Mouse (Mus musculus): Measurements from ENCODE around the gene D7Ertd443e. TPM values are rescaled to one million over a fixed set of nuclear protein-coding genes. Genes with fewer than 3 reads are reported as not detected.
A peak's percentile ranks its signal among the peaks of the same experiment; 100 is the strongest.

The D7Ertd443e gene
- polyA plus RNA-seq, 1 experiment from 2014 or later, result not detected

DNA sequence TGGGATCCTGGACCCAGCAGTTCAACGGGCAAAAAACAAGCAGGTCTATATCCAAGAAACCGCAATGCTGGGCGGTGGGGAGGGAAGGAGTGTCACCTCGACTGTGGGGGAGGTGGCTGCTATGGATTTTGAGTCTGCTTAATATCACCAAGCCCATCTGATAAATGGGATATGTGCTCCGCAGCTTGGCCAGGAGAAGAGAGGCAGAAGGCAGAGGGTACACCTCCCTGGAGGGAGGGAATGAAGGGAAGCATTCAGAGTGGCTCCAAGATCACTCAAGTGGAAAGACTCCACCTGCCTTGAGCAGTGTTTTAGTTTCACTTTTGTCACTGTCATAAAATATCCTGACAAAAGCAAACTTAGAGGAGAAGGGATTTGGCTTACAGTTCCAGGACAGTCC lies 112.5 kb downstream of the D7Ertd443e start:
- no peaks in the 10 kb centered on the region for H3K36me3 ChIP-seq

DNA sequence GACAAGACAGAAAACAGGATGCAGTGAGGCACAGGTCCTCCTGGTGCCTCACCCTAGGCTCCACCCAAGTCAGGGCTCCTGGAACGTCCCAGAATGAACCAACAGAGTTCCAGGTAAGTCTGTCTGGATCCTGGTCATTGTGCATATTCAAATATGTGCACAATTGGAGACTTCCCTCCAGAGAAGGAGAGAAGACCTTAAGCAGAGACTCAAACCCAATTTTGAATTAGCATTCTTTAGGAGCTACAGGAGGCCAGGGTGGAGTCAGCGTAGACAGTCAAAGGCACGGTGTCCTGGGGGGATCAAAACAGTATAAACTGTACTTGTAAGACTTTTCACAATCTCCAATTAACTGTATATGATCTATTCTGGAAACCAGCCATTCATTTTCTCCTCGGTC lies 113.0 kb downstream of the D7Ertd443e start:
- no peak overlapping the region for H3K4me3 ChIP-seq
- H3K9ac ChIP-seq (replicated peaks), result no peak overlapping the region
- H3K9me3 ChIP-seq, result no peaks in the 10 kb centered on the region
- no peak overlapping the region for H3K4me2 ChIP-seq (replicated peaks)
- no peaks in the 10 kb centered on the region for H3K36me3 ChIP-seq
- no peaks in the 10 kb centered on the region for H3K27me3 ChIP-seq
- 74% methylated on average over 4 of the region's 4 CpGs for WGBS
- no peak overlapping the region for H3K27ac ChIP-seq (replicated peaks)
- ATAC-seq (ENCODE audit: low FRiP score, low read depth), result no peak
- no peaks in the 10 kb centered on the region for H3K4me1 ChIP-seq

More for the DNA sequence above, 112.5 kb downstream of the D7Ertd443e start:
- no peak for ATAC-seq (ENCODE audit: low FRiP score, low read depth)
- H3K9ac ChIP-seq (replicated peaks), result no peak overlapping the region
- H3K9me3 ChIP-seq, result no peaks in the 10 kb centered on the region
- H3K4me3 ChIP-seq, result no peak overlapping the region
- H3K27ac ChIP-seq (replicated peaks), result no peak overlapping the region
- H3K4me1 ChIP-seq, result no peaks in the 10 kb centered on the region
- 79% methylated on average over 5 of the region's 5 CpGs for WGBS
- H3K4me2 ChIP-seq (replicated peaks), result no peak overlapping the region
- no peaks in the 10 kb centered on the region for H3K27me3 ChIP-seq

DNA sequence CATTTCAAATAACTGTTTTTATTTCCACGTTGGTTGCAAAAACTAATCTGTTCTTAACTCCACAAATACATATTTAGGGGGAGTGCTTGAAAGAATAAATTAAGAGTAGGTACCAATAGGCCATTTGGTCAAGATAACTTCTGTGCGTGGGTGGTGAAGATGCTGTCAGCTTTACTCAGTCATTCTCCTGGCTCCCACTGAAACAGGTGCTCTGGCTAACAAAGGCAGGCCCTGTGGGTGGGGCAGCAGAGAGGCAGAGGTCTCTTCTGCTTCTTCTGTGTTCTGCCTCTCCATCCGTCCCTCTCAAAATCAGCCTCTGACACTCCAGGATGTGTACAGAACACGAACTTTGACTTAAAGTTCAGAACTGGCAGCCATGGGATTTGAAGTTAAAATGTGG lies 119.7 kb downstream of the D7Ertd443e start:
- Histone ChIP-seq H3K9me3 (no peaks in the 10 kb centered on the region), H3K36me3 (no peaks in the 10 kb centered on the region), H3K4me1 (no peaks in the 10 kb centered on the region), H3K4me2 (replicated peaks) (no peak overlapping the region), H3K4me3 (no peak overlapping the region), H3K27me3 (no peaks in the 10 kb centered on the region), H3K9ac (replicated peaks) (no peak overlapping the region), H3K27ac (replicated peaks) (no peak overlapping the region)
- no peak for ATAC-seq (ENCODE audit: low FRiP score, low read depth)
- WGBS, result 77% methylated on average over 4 of the region's 4 CpGs

GRCm38 (mm10) chr7:134263146-134263906 lies 122.1 kb downstream of the D7Ertd443e start:
- no peak overlapping the region for H3K4me3 ChIP-seq
- ATAC-seq (ENCODE audit: low FRiP score, low read depth), result peak; percentile 52; the same call in 1 of the 2 replicates
- H3K27ac ChIP-seq (replicated peaks), result no peak overlapping the region
- no peaks in the 10 kb centered on the region for H3K4me1 ChIP-seq
- WGBS, result 37% methylated on average over 4 of the region's 4 CpGs
- H3K27me3 ChIP-seq, result no peaks in the 10 kb centered on the region
- no peaks in the 10 kb centered on the region for H3K9me3 ChIP-seq
- no peak overlapping the region for H3K4me2 ChIP-seq (replicated peaks)
- no peak overlapping the region for H3K9ac ChIP-seq (replicated peaks)
- H3K36me3 ChIP-seq, result no peaks in the 10 kb centered on the region

DNA sequence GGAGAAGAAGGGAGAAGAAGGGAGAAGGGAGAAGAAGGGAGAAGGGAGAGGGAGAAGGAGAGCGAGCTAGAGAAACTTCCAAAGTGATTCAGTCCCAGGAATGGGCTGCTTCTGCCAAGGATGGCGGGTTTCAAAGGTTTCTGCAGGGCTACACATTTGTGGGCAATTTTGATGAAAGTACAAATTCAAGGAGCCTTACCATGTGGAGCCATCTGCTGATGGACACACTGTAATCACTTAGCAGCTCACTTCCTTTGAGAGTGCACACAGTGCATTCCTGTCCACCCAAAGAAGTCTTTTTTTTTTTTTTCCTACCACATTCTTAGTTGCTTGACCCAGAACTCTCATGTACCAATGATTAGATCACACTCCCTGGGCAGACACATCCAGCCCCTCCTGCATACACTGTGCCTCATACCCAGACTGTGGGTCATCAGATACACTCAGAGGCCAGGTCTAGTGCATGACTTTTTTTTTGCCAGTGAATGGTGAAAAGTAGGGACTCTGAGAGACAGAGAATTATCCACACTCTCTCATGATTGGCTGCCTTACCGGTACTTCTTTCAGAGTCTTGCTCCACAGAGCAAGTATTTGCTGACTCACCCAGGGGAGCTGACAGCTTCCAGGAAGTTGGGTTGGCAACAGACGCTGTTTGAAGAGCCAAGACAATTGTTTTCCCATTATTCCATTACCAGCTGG lies 124.3 kb downstream of the D7Ertd443e start:
- no peaks in the 10 kb centered on the region for H3K36me3 ChIP-seq
- no peaks in the 10 kb centered on the region for H3K27me3 ChIP-seq
- H3K4me3 ChIP-seq, result no peak overlapping the region
- no peak overlapping the region for H3K27ac ChIP-seq (replicated peaks)
- no peak for ATAC-seq (ENCODE audit: low FRiP score, low read depth)
- no peaks in the 10 kb centered on the region for H3K9me3 ChIP-seq
- no peak overlapping the region for H3K4me2 ChIP-seq (replicated peaks)
- H3K4me1 ChIP-seq, result no peaks in the 10 kb centered on the region
- WGBS, result 65% methylated on average over 4 of the region's 4 CpGs
- H3K9ac ChIP-seq (replicated peaks), result no peak overlapping the region

DNA sequence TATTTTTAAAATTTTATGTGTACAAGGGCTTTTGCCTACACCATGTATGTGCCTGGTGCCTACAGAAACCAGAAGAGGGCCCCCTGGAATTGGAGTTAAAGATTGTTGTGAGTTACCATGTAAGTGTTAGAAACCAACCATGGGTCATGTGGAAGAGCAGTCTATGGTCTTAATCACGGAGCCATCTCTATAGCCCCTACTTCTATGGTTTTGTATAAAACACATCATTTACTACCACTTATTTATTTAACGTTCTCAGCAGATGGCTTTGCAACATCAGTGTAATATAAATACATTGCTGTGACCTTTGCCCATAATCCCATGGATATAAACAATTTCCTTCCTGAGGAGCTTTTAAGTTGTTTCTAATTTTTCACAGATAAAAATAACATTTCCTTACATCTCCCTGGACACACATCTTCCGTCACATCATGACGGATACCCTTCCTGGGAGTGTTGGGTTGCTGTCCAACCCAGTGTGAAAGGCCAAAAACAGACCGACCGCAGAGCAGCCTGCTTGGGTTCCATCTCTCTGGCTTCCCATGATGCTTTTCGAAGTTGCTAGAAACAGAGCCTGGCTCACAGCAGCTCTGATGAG lies 135.1 kb downstream of the D7Ertd443e start:
- Histone ChIP-seq H3K27me3 (no peaks in the 10 kb centered on the region; the same call in 1 of the 2 replicates), H3K27ac (replicated peaks) (no peak overlapping the region), H3K36me3 (no peaks in the 10 kb centered on the region), H3K4me2 (replicated peaks) (no peak overlapping the region), H3K4me3 (no peak overlapping the region), H3K4me1 (peaks cover 6% of the 10 kb centered on the region; the same call in 1 of the 2 replicates), H3K9ac (replicated peaks) (no peak overlapping the region), H3K9me3 (no peaks in the 10 kb centered on the region)
- ATAC-seq (ENCODE audit: low FRiP score, low read depth), result no peak
- 86% methylated on average over 7 of the region's 7 CpGs for WGBS

DNA sequence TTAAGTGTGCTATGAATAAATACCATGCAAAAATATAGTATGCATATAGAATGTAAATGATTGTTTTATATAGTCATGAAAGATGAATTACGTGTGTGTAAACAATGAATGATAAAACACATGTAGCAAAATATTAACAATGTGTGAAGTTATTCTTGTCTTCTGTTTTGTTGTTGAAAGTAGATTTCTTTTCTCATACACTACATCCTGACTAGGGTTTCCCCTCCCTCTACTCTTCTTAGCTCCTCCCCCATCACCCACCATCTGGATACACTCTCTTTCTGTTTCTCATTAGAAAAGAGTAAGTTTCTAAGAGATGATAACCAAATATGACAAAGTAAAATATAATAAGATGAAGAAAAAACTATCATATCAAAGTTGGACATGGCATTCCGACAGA lies 137.4 kb downstream of the D7Ertd443e start:
- 93% methylated on average over 2 of the region's 2 CpGs for WGBS
- H3K4me2 ChIP-seq (replicated peaks), result no peak overlapping the region
- H3K36me3 ChIP-seq, result no peaks in the 10 kb centered on the region
- H3K27me3 ChIP-seq, result no peaks in the 10 kb centered on the region; the same call in 1 of the 2 replicates
- no peak for ATAC-seq (ENCODE audit: low FRiP score, low read depth)
- H3K27ac ChIP-seq (replicated peaks), result no peak overlapping the region
- no peak overlapping the region for H3K9ac ChIP-seq (replicated peaks)
- no peaks in the 10 kb centered on the region for H3K9me3 ChIP-seq
- peaks cover 6% of the 10 kb centered on the region; the same call in 1 of the 2 replicates for H3K4me1 ChIP-seq
- no peak overlapping the region for H3K4me3 ChIP-seq

DNA sequence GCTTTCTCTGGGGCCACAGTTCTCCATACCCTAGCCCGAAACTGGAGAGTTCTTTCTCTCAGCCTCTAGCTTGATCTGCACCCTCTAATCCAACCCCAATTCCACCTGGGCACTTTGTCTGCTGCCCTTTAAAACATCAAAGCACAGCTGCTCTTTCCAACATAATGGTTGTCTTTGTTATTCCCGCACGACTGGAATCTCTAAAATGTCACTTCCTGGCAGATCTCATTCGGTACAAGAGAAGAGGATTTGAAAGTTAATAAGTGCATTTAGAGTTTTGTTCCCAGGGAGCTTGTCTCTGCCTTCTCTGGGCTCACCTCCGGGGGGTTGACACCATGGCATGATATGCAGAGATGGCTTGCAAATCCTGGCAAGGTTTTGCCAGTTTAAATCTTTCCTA lies 138.8 kb downstream of the D7Ertd443e start:
- H3K9me3 ChIP-seq, result no peaks in the 10 kb centered on the region
- H3K36me3 ChIP-seq, result no peaks in the 10 kb centered on the region
- H3K4me1 ChIP-seq, result peaks cover 6% of the 10 kb centered on the region; the same call in 1 of the 2 replicates
- no peak overlapping the region for H3K27ac ChIP-seq (replicated peaks)
- H3K4me3 ChIP-seq, result no peak overlapping the region
- 22% methylated on average over 5 of the region's 5 CpGs for WGBS
- ATAC-seq (ENCODE audit: low FRiP score, low read depth), result no peak
- H3K27me3 ChIP-seq, result no peaks in the 10 kb centered on the region; the same call in 1 of the 2 replicates
- H3K9ac ChIP-seq (replicated peaks), result no peak overlapping the region
- no peak overlapping the region for H3K4me2 ChIP-seq (replicated peaks)

GRCm38 (mm10) chr7:134242773-134243172 lies 142.7 kb downstream of the D7Ertd443e start:
- no peak overlapping the region for H3K9ac ChIP-seq (replicated peaks)
- ATAC-seq (ENCODE audit: low FRiP score, low read depth), result no peak
- WGBS, result 92% methylated on average over 1 of the region's 1 CpGs
- no peaks in the 10 kb centered on the region for H3K9me3 ChIP-seq
- peaks cover 6% of the 10 kb centered on the region; the same call in 1 of the 2 replicates for H3K4me1 ChIP-seq
- H3K27ac ChIP-seq (replicated peaks), result no peak overlapping the region
- no peaks in the 10 kb centered on the region; the same call in 1 of the 2 replicates for H3K27me3 ChIP-seq
- H3K4me2 ChIP-seq (replicated peaks), result no peak overlapping the region
- no peak overlapping the region for H3K4me3 ChIP-seq
- H3K36me3 ChIP-seq, result no peaks in the 10 kb centered on the region

DNA sequence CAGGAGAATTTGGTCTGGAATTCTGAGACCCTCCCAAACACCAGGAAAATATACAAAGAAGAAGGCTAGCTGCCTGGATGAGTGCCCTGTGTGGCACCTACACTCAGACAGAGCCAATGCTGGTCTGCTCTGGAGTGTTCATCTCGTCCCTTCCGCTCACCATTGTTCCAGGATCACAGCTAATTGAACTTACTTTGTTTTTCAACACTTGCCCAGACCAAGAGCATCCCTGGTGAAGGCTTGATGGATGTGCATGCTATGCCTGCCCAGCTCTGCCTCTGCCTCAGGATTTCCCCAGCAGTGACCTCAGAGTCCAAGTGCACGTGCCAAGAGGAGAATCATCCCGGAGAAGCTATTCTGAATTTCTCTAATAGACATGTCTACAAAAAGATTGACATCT lies 144.2 kb downstream of the D7Ertd443e start:
- ATAC-seq (ENCODE audit: low FRiP score, low read depth), result no peak
- H3K9ac ChIP-seq (replicated peaks), result no peak overlapping the region
- no peak overlapping the region for H3K4me2 ChIP-seq (replicated peaks)
- H3K36me3 ChIP-seq, result no peaks in the 10 kb centered on the region
- WGBS, result 92% methylated on average over 4 of the region's 4 CpGs
- H3K9me3 ChIP-seq, result no peaks in the 10 kb centered on the region
- peaks cover under 1% of the 10 kb centered on the region; the same call in 1 of the 2 replicates for H3K4me1 ChIP-seq
- no peak overlapping the region for H3K4me3 ChIP-seq
- H3K27me3 ChIP-seq, result no peaks in the 10 kb centered on the region
- no peak overlapping the region for H3K27ac ChIP-seq (replicated peaks)

DNA sequence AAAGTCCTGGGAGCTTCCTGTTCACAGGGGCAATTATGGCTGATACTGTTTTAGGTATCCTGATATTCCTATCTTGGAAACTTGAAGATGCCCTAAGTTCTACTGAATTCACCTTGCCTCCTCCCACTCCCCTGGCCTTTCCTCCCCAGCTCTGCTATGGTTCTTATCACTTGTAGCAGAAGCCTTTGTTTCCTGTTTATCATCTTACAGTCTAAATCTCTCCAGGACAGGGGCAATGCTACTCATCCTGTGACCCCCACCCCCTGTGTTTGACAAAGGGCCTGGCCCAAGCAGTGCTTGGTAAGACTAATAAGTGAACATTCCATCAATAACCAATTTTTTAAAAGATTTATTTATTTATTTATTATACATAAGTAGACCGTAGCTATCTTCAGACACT lies 144.9 kb downstream of the D7Ertd443e start:
- no peaks in the 10 kb centered on the region for H3K9me3 ChIP-seq
- H3K4me3 ChIP-seq, result no peak overlapping the region
- H3K4me2 ChIP-seq (replicated peaks), result no peak overlapping the region
- H3K27ac ChIP-seq (replicated peaks), result no peak overlapping the region
- no peak for ATAC-seq (ENCODE audit: low FRiP score, low read depth)
- 86% methylated on average over 1 of the region's 1 CpGs for WGBS
- H3K4me1 ChIP-seq, result no peaks in the 10 kb centered on the region
- no peaks in the 10 kb centered on the region for H3K27me3 ChIP-seq
- H3K36me3 ChIP-seq, result no peaks in the 10 kb centered on the region
- H3K9ac ChIP-seq (replicated peaks), result no peak overlapping the region

- 97% methylated on average over 3 of the region's 3 CpGs for WGBS
- H3K27me3 ChIP-seq, result no peaks in the 10 kb centered on the region; the same call in 1 of the 2 replicates
- no peaks in the 10 kb centered on the region for H3K9me3 ChIP-seq
- no peak overlapping the region for H3K4me2 ChIP-seq (replicated peaks)
- no peaks in the 10 kb centered on the region for H3K4me1 ChIP-seq
- no peaks in the 10 kb centered on the region for H3K36me3 ChIP-seq
- no peak for ATAC-seq (ENCODE audit: low FRiP score, low read depth)
- no peak overlapping the region for H3K27ac ChIP-seq (replicated peaks)
- no peak overlapping the region for H3K9ac ChIP-seq (replicated peaks)
- no peak overlapping the region for H3K4me3 ChIP-seq
Measured at GRCm38 (mm10) chr7:134238863-134239262, 146.6 kb downstream of the D7Ertd443e start.

Measured in midbrain, embryonic 12.5 days (tissue).